Comparison of ENCODE assay signal across 13 mouse cellular contexts in the genomic region with DNA sequence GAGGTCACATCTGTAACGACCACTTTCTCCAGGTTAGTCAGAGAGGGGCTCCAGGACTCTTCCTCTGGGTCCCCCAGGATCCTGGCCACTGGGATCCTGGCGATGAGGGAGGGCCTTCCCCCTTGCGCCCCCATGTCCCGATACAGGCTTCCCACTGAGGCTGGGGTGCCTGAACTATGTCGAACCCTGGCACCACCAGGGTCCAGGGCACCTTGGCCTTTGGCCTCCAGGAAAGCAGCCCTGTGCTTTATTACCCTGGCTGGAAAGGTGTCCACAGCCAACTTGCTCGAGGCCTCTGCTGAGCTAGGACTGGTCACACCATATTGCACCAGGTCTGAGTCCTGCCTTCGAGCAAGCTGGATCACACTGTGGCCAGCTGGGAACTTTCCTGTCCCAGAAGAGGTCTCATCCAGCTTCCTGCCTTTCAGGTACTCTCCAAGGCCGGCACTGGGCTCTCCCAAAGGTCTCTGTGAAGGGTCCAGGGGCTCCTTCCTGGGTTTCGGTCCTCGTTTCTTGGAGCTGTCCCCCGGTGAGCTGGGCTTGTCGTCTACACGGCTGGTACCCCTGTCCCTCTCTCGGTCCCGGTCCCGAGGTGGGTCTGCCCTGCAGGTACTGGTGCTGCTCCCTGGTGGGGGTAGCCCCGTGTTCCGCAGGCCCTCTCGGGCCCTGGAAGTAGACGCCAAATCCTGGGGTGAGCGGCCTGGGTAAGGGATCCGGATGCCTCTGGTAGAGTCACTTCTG. TPM values are rescaled to one million over a fixed set of nuclear protein-coding genes. Genes with fewer than 3 reads are reported as not detected.
DNase-seq lines count a peak whose midpoint lies in the region; ATAC-seq and TF ChIP-seq lines count a peak whose summit lies in the region.
"Had no signal": no experiment of that assay in that cellular context is flagged by ENCODE, and none has a peak within 500 bp of the region (broad histone marks: within the 10 kb centered on the region; RNA-seq: fewer than 3 reads in every experiment).

No protein-coding gene starts in this region.

- peaks cover 79% of the 10 kb centered on the region for H3K4me1 ChIP-seq in heart, embryonic 10.5 days
- H3K4me1 ChIP-seq in thymus, adult 2 months (replicated peaks; ENCODE audit: control insufficient read depth, insufficient read depth, low read length) = peaks cover 27% of the 10 kb centered on the region
- peaks cover 69% of the 10 kb centered on the region for H3K4me1 ChIP-seq in limb, embryonic 11.5 days (ENCODE audit: control insufficient read depth, insufficient read depth, low read length)
- H3K4me1 ChIP-seq in neural tube, embryonic 15.5 days = peaks cover 79% of the 10 kb centered on the region

- H3K4me3 ChIP-seq in heart, embryonic 10.5 days = peak overlapping the region; percentile 84
- H3K4me3 ChIP-seq in thymus, adult 2 months (ENCODE audit: control insufficient read depth, insufficient read depth, low read length) = no peak overlapping the region
- no peak overlapping the region; the same call in 1 of the 2 replicates for H3K4me3 ChIP-seq in limb, embryonic 11.5 days (ENCODE audit: low read depth, low read length)
- H3K4me3 ChIP-seq in neural tube, embryonic 15.5 days (replicated peaks) = 0 out of 2 replicates have a peak overlapping the region, but pooled peaks have one; percentile 6

- H3K9me3 ChIP-seq in heart, embryonic 10.5 days = no peaks in the 10 kb centered on the region
- H3K9me3 ChIP-seq in limb, embryonic 11.5 days (ENCODE audit: control insufficient read depth, low read length) = no peaks in the 10 kb centered on the region
- no peaks in the 10 kb centered on the region for H3K9me3 ChIP-seq in neural tube, embryonic 15.5 days (replicated peaks)

- 36% methylated on average over 22 of the region's 22 CpGs for WGBS in heart, embryonic 10.5 days
- 96% methylated on average over 22 of the region's 22 CpGs for whole genome bisulfite sequencing in thymus, adult 2 months
- 18% methylated on average over 22 of the region's 22 CpGs for WGBS in limb, embryonic 11.5 days
- 33% methylated on average over 22 of the region's 22 CpGs for WGBS in neural tube, embryonic 15.5 days

- 0 out of 2 replicates have a peak overlapping the region, but pooled peaks have one; percentile 18 for H3K27ac ChIP-seq in heart, embryonic 10.5 days
- no peak overlapping the region for H3K27ac ChIP-seq in thymus, adult 2 months (ENCODE audit: control insufficient read depth, insufficient read depth, low read length)
- H3K27ac ChIP-seq in limb, embryonic 11.5 days (replicated peaks; ENCODE audit: low read depth, low read length) = no peak overlapping the region
- no peak overlapping the region for H3K27ac ChIP-seq in neural tube, embryonic 15.5 days (replicated peaks)

- 0 out of 2 replicates have a peak, but pooled peaks have one; percentile 18 for TF ChIP-seq CTCF in thymus, adult 2 months (IDR thresholded peaks at IDR 0.05; ENCODE audit: borderline replicate concordance, control insufficient read depth, extremely low read depth, insufficient read depth, low read length, poor library complexity)

- peak overlapping the region; percentile 64 for H3K4me2 ChIP-seq in limb, embryonic 11.5 days (ENCODE audit: low read depth, severe bottlenecking)
- 0 out of 2 replicates have a peak overlapping the region, but pooled peaks have one; percentile 66 for H3K4me2 ChIP-seq in neural tube, embryonic 15.5 days

- peak overlapping the region; percentile 22; the same call in 1 of the 2 replicates for H3K9ac ChIP-seq in limb, embryonic 11.5 days (ENCODE audit: low read length)
- no peak overlapping the region for H3K9ac ChIP-seq in neural tube, embryonic 15.5 days (replicated peaks)

- H3K27me3 ChIP-seq in heart, embryonic 10.5 days (ENCODE audit: insufficient read depth, poor library complexity, severe bottlenecking) = peaks cover 89% of the 10 kb centered on the region
- peaks cover 26% of the 10 kb centered on the region for H3K27me3 ChIP-seq in thymus, adult 2 months (ENCODE audit: control insufficient read depth, insufficient read depth, low read length)
- peaks cover 41% of the 10 kb centered on the region for H3K27me3 ChIP-seq in limb, embryonic 11.5 days (ENCODE audit: control insufficient read depth, insufficient read depth, low read length)
- peaks cover 77% of the 10 kb centered on the region for H3K27me3 ChIP-seq in neural tube, embryonic 15.5 days (replicated peaks)

- DNase-seq in heart, embryonic 10.5 days (ENCODE audit: low spot score) = no peak
- no peak for DNase-seq in heart, postnatal 25 days (ENCODE audit: low spot score)
- no peak for DNase-seq in thymus, adult 2 months
- DNase-seq in thymus, postnatal 0 days (ENCODE audit: low spot score) = no peak
- DNase-seq in limb, embryonic 11.5 days (ENCODE audit: low spot score) = no peak
- no peak for DNase-seq in adrenal gland, adult 2 months
- DNase-seq: heart, adult 18-20 months; layer of hippocampus, adult 9-11 months; right cerebral cortex, postnatal 25 days had no signal

- peaks cover 10% of the 10 kb centered on the region for H3K36me3 ChIP-seq in heart, embryonic 10.5 days
- H3K36me3 ChIP-seq in thymus, adult 2 months (ENCODE audit: control insufficient read depth, insufficient read depth, low read length) = peaks cover 7% of the 10 kb centered on the region
- H3K36me3 ChIP-seq in limb, embryonic 11.5 days (ENCODE audit: control insufficient read depth, insufficient read depth, low read length) = peaks cover 5% of the 10 kb centered on the region; the same call in 1 of the 2 replicates
- peaks cover 8% of the 10 kb centered on the region for H3K36me3 ChIP-seq in neural tube, embryonic 15.5 days

- intact Hi-C loops in heart, postnatal 25 days (cut with DNase I) = no loop called here

- no peak for TF ChIP-seq POLR2A in thymus, adult 2 months (IDR thresholded peaks at IDR 0.05; ENCODE audit: control insufficient read depth, extremely low read depth, insufficient read depth, low read length, poor library complexity)

- no peak for ATAC-seq in limb, embryonic 11.5 days (ENCODE audit: insufficient number of reproducible peaks, low FRiP score, low TSS enrichment, low read depth)
- ATAC-seq in neural tube, embryonic 15.5 days (ENCODE audit: low FRiP score) = no peak
- no peak for ATAC-seq in erythroid progenitor cell, adult 5-6 weeks (replicated peaks; ENCODE audit: low FRiP score, poor library complexity, severe bottlenecking)
- ATAC-seq: intestine, postnatal 0 days had no signal

RNA-seq across cellular contexts. Expression of a gene that starts 1.9 kb away (rescaled TPM):
- polyA plus RNA-seq in heart, embryonic 10.5 days (2016; fragmentation: Nextera tagmentation; extraction: Ambion mirVana) = 9.1 and 9.7 TPM in 2 replicates
- total RNA-seq in heart, postnatal 25 days (2021) = 1 to 10 TPM; 4.4 to 7.6 TPM
- 8.1 and 8.2 TPM in 2 replicates for polyA plus RNA-seq in thymus, adult 2 months (2012; rRNA removed)
- 10.7 and 12.3 TPM in 2 replicates for polyA plus RNA-seq in thymus, postnatal 0 days (2015; fragmentation: Nextera tagmentation; extraction: Ambion mirVana)
- polyA plus RNA-seq in limb, embryonic 11.5 days (2014; fragmentation: Nextera tagmentation; extraction: Ambion mirVana) = 12.2 and 13.4 TPM in 2 replicates
- polyA plus RNA-seq in neural tube, embryonic 15.5 days (2015; fragmentation: Nextera tagmentation; extraction: Ambion mirVana) = 7.2 and 7.3 TPM in 2 replicates
- 10 to 100 TPM; 16.3 to 22.9 TPM for total RNA-seq in adrenal gland, adult 2 months (2021)
- polyA plus RNA-seq in adrenal gland, adult 2 months (2012; rRNA removed) = 11.3 and 12.2 TPM in 2 replicates
- 1.3 TPM in 1 of 2 replicates, not detected in the other for total RNA-seq in erythroid progenitor cell, adult 5-6 weeks (2015; ENCODE audit: low replicate concordance)
- total RNA-seq in erythroid progenitor cell, adult 5-6 weeks (2017; ENCODE audit: low replicate concordance) = 1.0 and 3.3 TPM in 2 replicates

RNA-seq across cellular contexts. Expression of a gene that starts 16.2 kb away (rescaled TPM):
- polyA plus RNA-seq in heart, embryonic 10.5 days (2016; fragmentation: Nextera tagmentation; extraction: Ambion mirVana) = 37.4 and 56.0 TPM in 2 replicates
- 1 to 10 TPM; 3.8 to 3.9 TPM for total RNA-seq in heart, postnatal 25 days (2021)
- 20.6 and 22.5 TPM in 2 replicates for polyA plus RNA-seq in thymus, adult 2 months (2012; rRNA removed)
- 19.5 and 22.3 TPM in 2 replicates for polyA plus RNA-seq in thymus, postnatal 0 days (2015; fragmentation: Nextera tagmentation; extraction: Ambion mirVana)
- 121 and 131 TPM in 2 replicates for polyA plus RNA-seq in limb, embryonic 11.5 days (2014; fragmentation: Nextera tagmentation; extraction: Ambion mirVana)
- polyA plus RNA-seq in neural tube, embryonic 15.5 days (2015; fragmentation: Nextera tagmentation; extraction: Ambion mirVana) = 8.3 and 13.3 TPM in 2 replicates
- total RNA-seq in adrenal gland, adult 2 months (2021) = 1 to 10 TPM; 5.1 to 5.3 TPM
- polyA plus RNA-seq in adrenal gland, adult 2 months (2012; rRNA removed) = 2.7 and 2.9 TPM in 2 replicates
- not detected in 2 replicates for total RNA-seq in erythroid progenitor cell, adult 5-6 weeks (2015; ENCODE audit: low replicate concordance)
- total RNA-seq in erythroid progenitor cell, adult 5-6 weeks (2017; ENCODE audit: low replicate concordance) = 0.51 TPM in 1 of 2 replicates, not detected in the other

RNA-seq across cellular contexts. Expression of a gene that starts 47.1 kb away (rescaled TPM):
- polyA plus RNA-seq in heart, embryonic 10.5 days (2016; fragmentation: Nextera tagmentation; extraction: Ambion mirVana) = 8.9 and 9.0 TPM in 2 replicates
- total RNA-seq in heart, postnatal 25 days (2021) = 10 to 100 TPM; 14.0 to 14.8 TPM
- polyA plus RNA-seq in thymus, adult 2 months (2012; rRNA removed) = 54.7 and 56.8 TPM in 2 replicates
- 25.1 and 26.8 TPM in 2 replicates for polyA plus RNA-seq in thymus, postnatal 0 days (2015; fragmentation: Nextera tagmentation; extraction: Ambion mirVana)
- 5.4 and 5.8 TPM in 2 replicates for polyA plus RNA-seq in limb, embryonic 11.5 days (2014; fragmentation: Nextera tagmentation; extraction: Ambion mirVana)
- 20.2 and 24.2 TPM in 2 replicates for polyA plus RNA-seq in neural tube, embryonic 15.5 days (2015; fragmentation: Nextera tagmentation; extraction: Ambion mirVana)
- 100 to 1,000 TPM; 144 to 197 TPM for total RNA-seq in adrenal gland, adult 2 months (2021)
- polyA plus RNA-seq in adrenal gland, adult 2 months (2012; rRNA removed) = 89.0 and 127 TPM in 2 replicates
- total RNA-seq in erythroid progenitor cell, adult 5-6 weeks (2015; ENCODE audit: low replicate concordance) = 5.4 and 13.4 TPM in 2 replicates
- total RNA-seq in erythroid progenitor cell, adult 5-6 weeks (2017; ENCODE audit: low replicate concordance) = 2.7 and 4.4 TPM in 2 replicates

RNA-seq across cellular contexts. Expression of a gene that starts 50.9 kb away (rescaled TPM):
- polyA plus RNA-seq in heart, embryonic 10.5 days (2016; fragmentation: Nextera tagmentation; extraction: Ambion mirVana) = not detected in 2 replicates
- total RNA-seq in heart, postnatal 25 days (2021) = not detected
- 0.11 and 0.17 TPM in 2 replicates for polyA plus RNA-seq in thymus, adult 2 months (2012; rRNA removed)
- not detected in 2 replicates for polyA plus RNA-seq in thymus, postnatal 0 days (2015; fragmentation: Nextera tagmentation; extraction: Ambion mirVana)
- polyA plus RNA-seq in limb, embryonic 11.5 days (2014; fragmentation: Nextera tagmentation; extraction: Ambion mirVana) = not detected in 2 replicates
- polyA plus RNA-seq in neural tube, embryonic 15.5 days (2015; fragmentation: Nextera tagmentation; extraction: Ambion mirVana) = not detected in 2 replicates
- total RNA-seq in adrenal gland, adult 2 months (2021) = not detected
- polyA plus RNA-seq in adrenal gland, adult 2 months (2012; rRNA removed) = not detected in 2 replicates
- not detected in 2 replicates for total RNA-seq in erythroid progenitor cell, adult 5-6 weeks (2015; ENCODE audit: low replicate concordance)
- not detected in 2 replicates for total RNA-seq in erythroid progenitor cell, adult 5-6 weeks (2017; ENCODE audit: low replicate concordance)
- total RNA-seq: heart, adult 18-20 months had no signal
- polyA plus RNA-seq: liver, embryonic 11.5 days had no signal

Comparison
In these comparisons a context has a peak if more than half of its experiments do, and no peak if none do; other contexts are left out.
1. H3K4me3 ChIP-seq: peak in heart, embryonic 10.5 days (single experiment) and neural tube, embryonic 15.5 days (single experiment); none in thymus, adult 2 months (single experiment) and limb, embryonic 11.5 days (single experiment).